Mouse (Mus musculus): Measurements from ENCODE around the gene Ski. TPM values are rescaled to one million over a fixed set of nuclear protein-coding genes. Genes with fewer than 3 reads are reported as not detected.
"Not testable (repeated sequence)": the region's sequence is repeated elsewhere in the genome, so short reads cannot be mapped to it uniquely, and the experiment has no call there.

The Ski gene
- polyA plus RNA-seq, 1 experiment from 2014 or later: 16.2 TPM

DNA sequence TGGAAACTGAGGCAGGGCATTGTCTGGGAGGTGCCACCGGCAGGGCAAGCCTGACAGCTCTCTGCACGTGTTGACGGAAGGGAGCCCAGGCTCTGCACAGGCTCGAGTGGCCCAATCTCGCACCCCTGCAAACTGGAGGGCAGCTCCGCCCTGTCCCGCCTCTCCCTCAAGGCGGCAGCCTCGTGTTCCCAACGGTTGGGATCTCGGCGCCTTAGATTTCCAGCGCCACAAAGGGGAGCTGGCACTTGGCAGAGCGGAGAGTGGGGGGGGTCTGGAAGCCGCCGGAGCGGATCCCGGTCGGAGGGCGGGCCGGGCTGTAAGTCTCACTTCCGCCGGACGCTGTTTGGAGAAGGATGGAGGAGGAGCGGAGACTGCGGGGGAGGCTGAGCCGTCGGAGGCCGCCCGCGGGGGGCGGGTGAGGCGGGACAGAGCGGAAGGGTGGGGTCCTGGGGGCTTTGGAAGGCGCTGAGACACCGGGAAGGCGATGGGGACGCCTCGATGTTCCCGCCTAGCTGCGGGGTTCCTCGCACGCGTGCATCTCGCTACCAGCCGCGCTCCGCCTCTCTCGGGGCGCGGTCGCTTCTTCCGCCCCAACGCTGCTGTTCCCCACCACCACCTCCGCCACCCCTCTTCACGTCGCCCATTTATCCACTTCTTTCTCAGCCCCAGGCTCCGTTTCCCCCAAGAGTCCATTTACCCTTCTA is 27.4 kb upstream of the Ski start, which contains the start of gene Faap20:
Gene Faap20 (plus strand): TSS at position 155 of the 704 bp plus-strand sequence.
- H3K4me1 ChIP-seq (ENCODE audit: control insufficient read depth, insufficient read depth, low read length): peaks cover 20% of the 10 kb centered on the region
- ATAC-seq (peak; percentile 92), DNase-seq (ENCODE audit: low spot score) (peak; percentile 93)

GRCm38 (mm10) chr4:155249257-155249647 is 26.9 kb upstream of the Ski start:
- WGBS: 2% methylated on average over 9 of the region's 9 CpGs
- Histone ChIP-seq H3K36me3 (ENCODE audit: control insufficient read depth, insufficient read depth, low read length) (peaks cover 3% of the 10 kb centered on the region; the same call in 1 of the 2 replicates), H3K4me2 (ENCODE audit: low read length) (peak overlapping the region; percentile 93), H3K9me3 (replicated peaks; ENCODE audit: control insufficient read depth, low read length) (no peaks in the 10 kb centered on the region), H3K27ac (ENCODE audit: low read depth, low read length) (peak overlapping the region; percentile 99), H3K4me1 (ENCODE audit: control insufficient read depth, insufficient read depth, low read length) (peaks cover 20% of the 10 kb centered on the region), H3K9ac (ENCODE audit: low read length) (peak overlapping the region; percentile 88), H3K27me3 (replicated peaks; ENCODE audit: control insufficient read depth, insufficient read depth, low read length) (no peaks in the 10 kb centered on the region), H3K4me3 (ENCODE audit: low read depth, low read length) (peak overlapping the region; percentile 59)
- DNase-seq (ENCODE audit: low spot score) (peak; percentile 98), ATAC-seq (peak; percentile 81)

More for the DNA sequence above, 27.4 kb upstream of the Ski start, which contains the start of gene Faap20:
- H3K9ac ChIP-seq (ENCODE audit: low read length): peak within 1 kb of the TSS; percentile 88
- peaks cover 3% of the 10 kb centered on the region; the same call in 1 of the 2 replicates for H3K36me3 ChIP-seq (ENCODE audit: control insufficient read depth, insufficient read depth, low read length)
- no peaks in the 10 kb centered on the region for H3K9me3 ChIP-seq (replicated peaks; ENCODE audit: control insufficient read depth, low read length)
- peak within 1 kb of the TSS; percentile 59 for H3K4me3 ChIP-seq (ENCODE audit: low read depth, low read length)
- H3K27ac ChIP-seq (ENCODE audit: low read depth, low read length): peak within 1 kb of the TSS; percentile 99
- WGBS: under 1% methylated on average over 46 of the region's 58 CpGs
- H3K4me2 ChIP-seq (ENCODE audit: low read length): peak within 1 kb of the TSS; percentile 93
- no peaks in the 10 kb centered on the region for H3K27me3 ChIP-seq (replicated peaks; ENCODE audit: control insufficient read depth, insufficient read depth, low read length)

- not testable (repeated sequence) for H3K27ac ChIP-seq (ENCODE audit: low read depth, low read length); H3K36me3 ChIP-seq (ENCODE audit: control insufficient read depth, insufficient read depth, low read length); DNase-seq (ENCODE audit: low spot score); H3K9ac ChIP-seq (ENCODE audit: low read length); H3K4me2 ChIP-seq (ENCODE audit: low read length); ATAC-seq; H3K27me3 ChIP-seq (replicated peaks; ENCODE audit: control insufficient read depth, insufficient read depth, low read length); H3K9me3 ChIP-seq (replicated peaks; ENCODE audit: control insufficient read depth, low read length); H3K4me3 ChIP-seq (ENCODE audit: low read depth, low read length)
- WGBS: 98% methylated on average over 3 of the region's 3 CpGs
- peaks cover 20% of the 10 kb centered on the region for H3K4me1 ChIP-seq (ENCODE audit: control insufficient read depth, insufficient read depth, low read length)
These were observed 25.7 kb upstream of the Ski start for GRCm38 (mm10) chr4:155248054-155248453.

DNA sequence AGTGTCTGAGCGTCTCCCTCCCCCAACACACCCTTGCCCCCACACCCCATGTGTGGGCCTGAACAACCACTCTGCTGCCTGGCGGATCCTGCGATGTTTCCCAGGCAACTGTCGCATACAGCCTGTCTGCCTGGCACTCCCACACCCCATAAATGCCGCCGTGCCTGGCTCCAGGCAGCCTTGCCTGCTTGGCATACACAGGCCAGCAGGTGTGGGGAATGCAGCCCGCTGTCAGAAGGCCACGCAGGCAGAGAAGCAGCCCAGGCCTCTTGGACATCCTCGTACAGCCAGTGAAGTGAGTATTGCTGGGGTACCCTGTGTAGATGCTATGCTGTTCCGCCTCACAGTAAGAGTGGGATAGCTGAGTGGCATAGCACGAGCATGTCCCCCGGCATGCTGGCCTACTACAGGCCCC is 24.3 kb upstream of the Ski start:
- Histone ChIP-seq H3K27ac (ENCODE audit: low read depth, low read length) (0 out of 2 replicates have a peak overlapping the region, but pooled peaks have one; percentile 17), H3K36me3 (ENCODE audit: control insufficient read depth, insufficient read depth, low read length) (no peaks in the 10 kb centered on the region), H3K4me2 (ENCODE audit: low read length) (no peak overlapping the region), H3K27me3 (replicated peaks; ENCODE audit: control insufficient read depth, insufficient read depth, low read length) (no peaks in the 10 kb centered on the region), H3K4me3 (ENCODE audit: low read depth, low read length) (no peak overlapping the region), H3K9ac (ENCODE audit: low read length) (peak overlapping the region; percentile 17; the same call in 1 of the 2 replicates), H3K9me3 (replicated peaks; ENCODE audit: control insufficient read depth, low read length) (no peaks in the 10 kb centered on the region), H3K4me1 (ENCODE audit: control insufficient read depth, insufficient read depth, low read length) (peaks cover 11% of the 10 kb centered on the region)
- DNase-seq (ENCODE audit: low spot score): peak; percentile 73
- ATAC-seq: no peak
- 63% methylated on average over 12 of the region's 12 CpGs for WGBS

GRCm38 (mm10) chr4:155245770-155246492 is 23.5 kb upstream of the Ski start:
- Histone ChIP-seq H3K27me3 (replicated peaks; ENCODE audit: control insufficient read depth, insufficient read depth, low read length) (no peaks in the 10 kb centered on the region), H3K4me1 (ENCODE audit: control insufficient read depth, insufficient read depth, low read length) (peaks cover 4% of the 10 kb centered on the region; the same call in 1 of the 2 replicates), H3K9ac (ENCODE audit: low read length) (peak overlapping the region; percentile 17; the same call in 1 of the 2 replicates), H3K36me3 (ENCODE audit: control insufficient read depth, insufficient read depth, low read length) (no peaks in the 10 kb centered on the region), H3K4me3 (ENCODE audit: low read depth, low read length) (no peak overlapping the region), H3K27ac (ENCODE audit: low read depth, low read length) (0 out of 2 replicates have a peak overlapping the region, but pooled peaks have one; percentile 17), H3K4me2 (ENCODE audit: low read length) (no peak overlapping the region), H3K9me3 (replicated peaks; ENCODE audit: control insufficient read depth, low read length) (no peaks in the 10 kb centered on the region)
- no peak for DNase-seq (ENCODE audit: low spot score)
- ATAC-seq: no peak
- 74% methylated on average over 6 of the region's 6 CpGs for WGBS

- H3K27me3 ChIP-seq (replicated peaks; ENCODE audit: control insufficient read depth, insufficient read depth, low read length): no peaks in the 10 kb centered on the region
- no peaks in the 10 kb centered on the region for H3K9me3 ChIP-seq (replicated peaks; ENCODE audit: control insufficient read depth, low read length)
- WGBS: 85% methylated on average over 12 of the region's 12 CpGs
- H3K36me3 ChIP-seq (ENCODE audit: control insufficient read depth, insufficient read depth, low read length): no peaks in the 10 kb centered on the region
- no peak overlapping the region for H3K9ac ChIP-seq (ENCODE audit: low read length)
- no peak overlapping the region for H3K4me3 ChIP-seq (ENCODE audit: low read depth, low read length)
- no peak for ATAC-seq
- no peak overlapping the region for H3K27ac ChIP-seq (ENCODE audit: low read depth, low read length)
- no peak overlapping the region for H3K4me2 ChIP-seq (ENCODE audit: low read length)
- no peaks in the 10 kb centered on the region for H3K4me1 ChIP-seq (ENCODE audit: control insufficient read depth, insufficient read depth, low read length)
- no peak for DNase-seq (ENCODE audit: low spot score)
These were observed 20.8 kb upstream of the Ski start for GRCm38 (mm10) chr4:155243233-155243632.

GRCm38 (mm10) chr4:155242292-155242691 is 19.9 kb upstream of the Ski start:
- Histone ChIP-seq H3K27ac (ENCODE audit: low read depth, low read length) (no peak overlapping the region), H3K4me3 (ENCODE audit: low read depth, low read length) (no peak overlapping the region), H3K36me3 (ENCODE audit: control insufficient read depth, insufficient read depth, low read length) (no peaks in the 10 kb centered on the region), H3K9me3 (replicated peaks; ENCODE audit: control insufficient read depth, low read length) (no peaks in the 10 kb centered on the region), H3K4me2 (ENCODE audit: low read length) (no peak overlapping the region), H3K9ac (ENCODE audit: low read length) (no peak overlapping the region), H3K4me1 (ENCODE audit: control insufficient read depth, insufficient read depth, low read length) (no peaks in the 10 kb centered on the region), H3K27me3 (replicated peaks; ENCODE audit: control insufficient read depth, insufficient read depth, low read length) (no peaks in the 10 kb centered on the region)
- DNase-seq (ENCODE audit: low spot score) (no peak), ATAC-seq (no peak)
- WGBS: 91% methylated on average over 5 of the region's 5 CpGs

DNA sequence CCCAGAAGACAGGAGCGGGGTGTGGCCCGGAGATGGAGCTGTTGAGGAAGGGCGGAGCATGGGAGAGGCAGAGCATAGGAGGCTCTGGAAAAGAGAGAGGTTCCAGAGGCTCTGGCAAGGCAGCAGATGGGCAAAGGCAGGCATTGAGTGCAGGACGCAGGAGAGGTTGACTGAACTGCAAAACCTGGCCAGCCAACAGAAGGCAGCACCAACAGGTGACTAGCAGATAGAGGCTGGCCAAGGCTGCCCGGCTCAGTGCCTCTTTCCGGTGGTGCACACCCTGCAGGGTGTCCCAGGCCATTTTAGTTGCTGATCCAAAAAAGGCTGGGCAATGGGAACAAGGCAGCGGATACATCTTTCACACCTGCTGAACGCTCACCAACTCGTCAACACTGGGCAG is 19.4 kb upstream of the Ski start:
- 76% methylated on average over 9 of the region's 9 CpGs for WGBS
- Histone ChIP-seq H3K27me3 (replicated peaks; ENCODE audit: control insufficient read depth, insufficient read depth, low read length) (no peaks in the 10 kb centered on the region), H3K36me3 (ENCODE audit: control insufficient read depth, insufficient read depth, low read length) (no peaks in the 10 kb centered on the region), H3K4me2 (ENCODE audit: low read length) (no peak overlapping the region), H3K4me1 (ENCODE audit: control insufficient read depth, insufficient read depth, low read length) (no peaks in the 10 kb centered on the region), H3K9me3 (replicated peaks; ENCODE audit: control insufficient read depth, low read length) (no peaks in the 10 kb centered on the region), H3K9ac (ENCODE audit: low read length) (no peak overlapping the region), H3K4me3 (ENCODE audit: low read depth, low read length) (no peak overlapping the region), H3K27ac (ENCODE audit: low read depth, low read length) (no peak overlapping the region)
- ATAC-seq: no peak
- DNase-seq (ENCODE audit: low spot score): no peak

All from forebrain, embryonic 14.5 days (tissue).